Mouse (Mus musculus) forebrain, embryonic 14.5 days (tissue): ENCODE measurements around the gene Msmo1. TPM values are rescaled to one million over a fixed set of nuclear protein-coding genes. Genes with fewer than 3 reads are reported as not detected.

ENCODE experiments used
- ATAC-seq: fragments of 200-750 bp; cut with Nextera tagmentation; 2 replicates; pipeline ENCODE4 v1.8.0; 2017; ENCODE audit warnings: mild to moderate bottlenecking, moderate library complexity
- DNase-seq: peaks from one replicate; pipeline ENCODE4 v3.0.0-alpha.2; 2015; ENCODE audit warnings: low spot score
- H3K27ac ChIP-seq: fragments of 300-500 bp; sonication (generic); 2 replicates; pipeline ENCODE4 v1.5.1; 2014; ENCODE audit warnings: low read depth, mild to moderate bottlenecking, control low read depth, low read length, moderate library complexity
- H3K27me3 ChIP-seq: fragments of 300-500 bp; sonication (generic); replicated peaks from 2 replicates; pipeline ENCODE4 v1.6.1; 2014; ENCODE audit warnings: low read length, control low read depth, mixed read lengths; ENCODE audit not compliant: control insufficient read depth, insufficient read depth
- H3K36me3 ChIP-seq: fragments of 300-500 bp; sonication (generic); 2 replicates; pipeline ENCODE4 v1.6.1; 2014; ENCODE audit warnings: low read length, control low read depth; ENCODE audit not compliant: control insufficient read depth, insufficient read depth
- H3K4me1 ChIP-seq: fragments of 300-500 bp; sonication (generic); 2 replicates; pipeline ENCODE4 v1.6.1; 2014; ENCODE audit warnings: antibody characterized with exemption, low read length, control low read depth; ENCODE audit not compliant: control insufficient read depth, insufficient read depth
- H3K4me2 ChIP-seq: fragments of 300-500 bp; sonication (generic); 2 replicates; pipeline ENCODE4 v1.6.1; 2014; ENCODE audit warnings: mild to moderate bottlenecking, control low read depth, low read length
- H3K4me3 ChIP-seq: fragments of 300-500 bp; sonication (generic); 2 replicates; pipeline ENCODE4 v1.5.1; 2014; ENCODE audit warnings: low read depth, low read length, control low read depth
- H3K9ac ChIP-seq: fragments of 300-500 bp; sonication (generic); 2 replicates; pipeline ENCODE4 v1.6.1; 2014; ENCODE audit warnings: mild to moderate bottlenecking, low read length, control low read depth, moderate library complexity
- H3K9me3 ChIP-seq: fragments of 300-500 bp; sonication (generic); replicated peaks from 2 replicates; pipeline ENCODE4 v1.6.1; 2016; ENCODE audit warnings: low read length, control low read depth, mixed read lengths; ENCODE audit not compliant: control insufficient read depth
- WGBS: fragments of 180-500 bp; shearing (Covaris S2); extraction: QIAGEN DNeasy Blood & Tissue Kit; methylation state at CpG from one replicate; pipeline ENCODE4 v1.1.7; 2014; 5-methylcytosine and 5-hydroxymethylcytosine counted together
- polyA plus RNA-seq: library from polyadenylated mRNA; unstranded; fragments of >200 nt; fragmentation: Nextera tagmentation; extraction: Ambion mirVana; gene quantifications from 2 replicates; pipeline ENCODE4 v1.2.1, GENCODE M21; 2014

Msmo1 gene
- polyA plus RNA-seq, 1 experiment from 2014 or later, result 172 TPM

GRCm38 (mm10) chr8:64692651-64693201, 40.9 kb downstream of the Msmo1 start, which contains the start of gene Cpe:
TSS of gene Cpe (minus strand) at chr8:64693054.
- peak; percentile 94 for DNase-seq
- no peaks in the 10 kb centered on the region for H3K9me3 ChIP-seq
- peak within 1 kb of the TSS; percentile 98 for H3K9ac ChIP-seq
- H3K27me3 ChIP-seq, result no peaks in the 10 kb centered on the region
- peak within 1 kb of the TSS; percentile 77 for H3K4me3 ChIP-seq
- H3K4me2 ChIP-seq, result peak within 1 kb of the TSS; percentile 62
- no peaks in the 10 kb centered on the region for H3K36me3 ChIP-seq
- ATAC-seq, result peak; percentile 99
- H3K4me1 ChIP-seq, result peaks cover 19% of the 10 kb centered on the region
- H3K27ac ChIP-seq, result peak within 1 kb of the TSS; percentile 99
- WGBS, result under 1% methylated on average over 54 of the region's 54 CpGs

GRCm38 (mm10) chr8:64691591-64692401, 41.8 kb downstream of the Msmo1 start:
- H3K9me3 ChIP-seq, result no peaks in the 10 kb centered on the region
- peak; percentile 41 for DNase-seq
- WGBS, result 3% methylated on average over 16 of the region's 16 CpGs

GRCm38 (mm10) chr8:64690845-64691244, 42.7 kb downstream of the Msmo1 start:
- no peaks in the 10 kb centered on the region for H3K9me3 ChIP-seq
- 65% methylated on average over 6 of the region's 6 CpGs for WGBS
- peaks cover 22% of the 10 kb centered on the region for H3K4me1 ChIP-seq
- no peak overlapping the region for H3K27ac ChIP-seq
- no peaks in the 10 kb centered on the region for H3K36me3 ChIP-seq
- H3K4me3 ChIP-seq, result peak overlapping the region; percentile 77
- no peaks in the 10 kb centered on the region for H3K27me3 ChIP-seq
- peak overlapping the region; percentile 62 for H3K4me2 ChIP-seq
- peak overlapping the region; percentile 45 for H3K9ac ChIP-seq
- DNase-seq, result no peak
- ATAC-seq, result no peak

More at GRCm38 (mm10) chr8:64691591-64692401, 41.8 kb downstream of the Msmo1 start:
- no peaks in the 10 kb centered on the region for H3K36me3 ChIP-seq
- peak overlapping the region; percentile 98 for H3K9ac ChIP-seq
- H3K4me2 ChIP-seq, result peak overlapping the region; percentile 62
- H3K27me3 ChIP-seq, result no peaks in the 10 kb centered on the region
- ATAC-seq, result peak; percentile 11; the same call in 1 of the 2 replicates
- peaks cover 22% of the 10 kb centered on the region for H3K4me1 ChIP-seq
- peak overlapping the region; percentile 99 for H3K27ac ChIP-seq
- peak overlapping the region; percentile 77 for H3K4me3 ChIP-seq

GRCm38 (mm10) chr8:64690306-64690705, 43.3 kb downstream of the Msmo1 start:
- no peak overlapping the region for H3K27ac ChIP-seq
- DNase-seq (no peak), ATAC-seq (no peak)
- H3K9me3 ChIP-seq, result no peaks in the 10 kb centered on the region
- H3K4me1 ChIP-seq, result peaks cover 22% of the 10 kb centered on the region
- no peaks in the 10 kb centered on the region for H3K36me3 ChIP-seq
- H3K9ac ChIP-seq, result no peak overlapping the region; the same call in 1 of the 2 replicates
- H3K4me2 ChIP-seq, result peak overlapping the region; percentile 62
- H3K4me3 ChIP-seq, result peak overlapping the region; percentile 77; the same call in 1 of the 2 replicates
- WGBS, result 75% methylated on average over 6 of the region's 6 CpGs
- no peaks in the 10 kb centered on the region for H3K27me3 ChIP-seq

- 0 out of 2 replicates have a peak, but pooled peaks cover 3% of the 10 kb centered on the region for H3K36me3 ChIP-seq
- H3K27me3 ChIP-seq, result no peaks in the 10 kb centered on the region
- ATAC-seq, result no peak
- H3K4me3 ChIP-seq, result no peak overlapping the region
- 61% methylated on average over 4 of the region's 4 CpGs for WGBS
- H3K9ac ChIP-seq, result no peak overlapping the region
- H3K4me1 ChIP-seq, result peaks cover 22% of the 10 kb centered on the region
- no peak overlapping the region for H3K4me2 ChIP-seq
- no peak overlapping the region for H3K27ac ChIP-seq
- DNase-seq, result no peak
- H3K9me3 ChIP-seq, result no peaks in the 10 kb centered on the region
These were observed 44.9 kb downstream of the Msmo1 start for GRCm38 (mm10) chr8:64688741-64689140.

- H3K27ac ChIP-seq, result no peak overlapping the region
- DNase-seq (no peak), ATAC-seq (no peak)
- no peaks in the 10 kb centered on the region for H3K9me3 ChIP-seq
- H3K4me2 ChIP-seq, result no peak overlapping the region
- no peak overlapping the region for H3K9ac ChIP-seq
- H3K4me1 ChIP-seq, result peaks cover 22% of the 10 kb centered on the region
- 0 out of 2 replicates have a peak, but pooled peaks cover 3% of the 10 kb centered on the region for H3K36me3 ChIP-seq
- H3K4me3 ChIP-seq, result no peak overlapping the region
- 67% methylated on average over 3 of the region's 3 CpGs for WGBS
- no peaks in the 10 kb centered on the region for H3K27me3 ChIP-seq
These were observed 45.4 kb downstream of the Msmo1 start for GRCm38 (mm10) chr8:64688161-64688560.

- ATAC-seq, result no peak
- Histone ChIP-seq H3K4me1 (peaks cover under 1% of the 10 kb centered on the region; the same call in 1 of the 2 replicates), H3K4me2 (no peak overlapping the region), H3K36me3 (0 out of 2 replicates have a peak, but pooled peaks cover 3% of the 10 kb centered on the region), H3K27ac (no peak overlapping the region), H3K9ac (no peak overlapping the region), H3K27me3 (no peaks in the 10 kb centered on the region), H3K9me3 (no peaks in the 10 kb centered on the region), H3K4me3 (no peak overlapping the region)
- no peak for DNase-seq
- 83% methylated on average over 3 of the region's 3 CpGs for WGBS
These were observed 51.1 kb downstream of the Msmo1 start for GRCm38 (mm10) chr8:64682501-64682900.

GRCm38 (mm10) chr8:64676381-64676780, 57.2 kb downstream of the Msmo1 start:
- WGBS, result 76% methylated on average over 2 of the region's 2 CpGs
- Histone ChIP-seq H3K9me3 (no peaks in the 10 kb centered on the region), H3K36me3 (no peaks in the 10 kb centered on the region), H3K27me3 (no peaks in the 10 kb centered on the region), H3K4me3 (no peak overlapping the region), H3K4me1 (no peaks in the 10 kb centered on the region), H3K4me2 (no peak overlapping the region), H3K27ac (no peak overlapping the region), H3K9ac (no peak overlapping the region)
- DNase-seq (no peak), ATAC-seq (no peak)
